Mouse (Mus musculus) MEL (cell line): Measurements from ENCODE around the gene Ror1. TPM values are rescaled to one million over a fixed set of nuclear protein-coding genes. Genes with fewer than 3 reads are reported as not detected.

Source experiments
- DNase-seq: peaks from one replicate; pipeline ENCODE4 v3.0.0; 2011; ENCODE audit warnings: low read depth, low spot score
- H3K27ac ChIP-seq: 2 replicates; pipeline ENCODE4 v1.5.1; 2012; ENCODE audit warnings: low read depth, mild to moderate bottlenecking, control low read depth, low read length, moderate library complexity; ENCODE audit not compliant: control insufficient read depth
- H3K27me3 ChIP-seq, 2 experiments: fragments of 150-350 bp in 1 of 2; sonication (generic) in 1 of 2; 2 replicates each; pipeline ENCODE4 v1.6.1; 2012; ENCODE audit warnings: low read length in 2 of 2, mild to moderate bottlenecking in 2 of 2, improper control_type of control experiment in 1 of 2, moderate library complexity in 1 of 2; ENCODE audit not compliant: insufficient read depth in 2 of 2, control insufficient read depth in 1 of 2
- H3K36me3 ChIP-seq, 2 experiments: 2 replicates each; pipeline ENCODE4 v1.6.1; 2012 to 2014; ENCODE audit warnings: low read length in 2 of 2, improper control_type of control experiment in 1 of 2, inconsistent platforms in 1 of 2, mild to moderate bottlenecking in 1 of 2; ENCODE audit not compliant: insufficient read depth in 2 of 2, control insufficient read depth in 1 of 2
- H3K4me1 ChIP-seq, 2 experiments: fragments of 150-350 bp in 1 of 2; sonication (generic) in 1 of 2; 2 replicates each; pipeline ENCODE4 v1.6.1; 2012; ENCODE audit warnings: low read length in 2 of 2, improper control_type of control experiment in 1 of 2, mild to moderate bottlenecking in 1 of 2; ENCODE audit not compliant: insufficient read depth in 2 of 2, control insufficient read depth in 1 of 2
- H3K4me3 ChIP-seq, 2 experiments: fragments of 150-350 bp in 1 of 2; sonication (generic) in 1 of 2; 2 replicates each; pipeline ENCODE4 v1.5.1; 2012; ENCODE audit warnings: low read depth in 2 of 2, low read length in 2 of 2, mild to moderate bottlenecking in 2 of 2, moderate library complexity in 2 of 2, control low read depth in 1 of 2, improper control_type of control experiment in 1 of 2; ENCODE audit not compliant: control insufficient read depth in 1 of 2, insufficient read depth in 1 of 2
- H3K79me2 ChIP-seq: 2 replicates; pipeline ENCODE4 v1.6.1; 2012; ENCODE audit warnings: mild to moderate bottlenecking, low read length, moderate library complexity; ENCODE audit not compliant: control insufficient read depth, poor library complexity, insufficient read depth
- H3K9ac ChIP-seq: 2 replicates; pipeline ENCODE4 v1.6.1; 2012; ENCODE audit warnings: low read depth, mild to moderate bottlenecking, control low read depth, low read length, moderate library complexity; ENCODE audit not compliant: control insufficient read depth, poor library complexity, severe bottlenecking
- H3K9me3 ChIP-seq: fragments of 150-350 bp; sonication (generic); replicated peaks from 2 replicates; pipeline ENCODE4 v1.6.1; 2012; ENCODE audit warnings: mild to moderate bottlenecking, low read length, improper control_type of control experiment, moderate library complexity; ENCODE audit not compliant: insufficient read depth
- BHLHE40 ChIP-seq: IDR thresholded peaks from 2 replicates; pipeline ENCODE4 v1.6.1; 2012; ENCODE audit warnings: low read depth, mild to moderate bottlenecking, inconsistent platforms, low read length, improper control_type of control experiment, borderline replicate concordance
- E2F4 ChIP-seq: IDR thresholded peaks from 2 replicates; pipeline ENCODE4 v1.6.1; 2011; ENCODE audit warnings: low read depth, low read length, improper control_type of control experiment, borderline replicate concordance
- JUND ChIP-seq: IDR thresholded peaks from 2 replicates; pipeline ENCODE4 v1.6.1; 2011; ENCODE audit warnings: low read depth, mild to moderate bottlenecking, improper control_type of control experiment, low read length
- MXI1 ChIP-seq: IDR thresholded peaks from 2 replicates; pipeline ENCODE4 v1.6.1; 2011; ENCODE audit warnings: mild to moderate bottlenecking, low read depth, low read length, improper control_type of control experiment
- MYC ChIP-seq: IDR thresholded peaks from 2 replicates; pipeline ENCODE4 v1.6.1; 2011; ENCODE audit warnings: low read depth, mild to moderate bottlenecking, low read length, improper control_type of control experiment, moderate library complexity
- NELFE ChIP-seq: IDR thresholded peaks from 2 replicates; pipeline ENCODE4 v1.6.1; 2011; ENCODE audit warnings: low read depth, low read length, improper control_type of control experiment
- NRF1 ChIP-seq: IDR thresholded peaks from 2 replicates; pipeline ENCODE4 v1.6.1; 2014; ENCODE audit warnings: low read depth, mild to moderate bottlenecking, inconsistent platforms, low read length, improper control_type of control experiment, moderate library complexity; ENCODE audit not compliant: poor library complexity, insufficient read depth, severe bottlenecking
- POLR2AphosphoS2 ChIP-seq: IDR thresholded peaks from 2 replicates; pipeline ENCODE4 v1.6.1; 2011; ENCODE audit warnings: low read length, improper control_type of control experiment
- SIN3A ChIP-seq: IDR thresholded peaks from 2 replicates; pipeline ENCODE4 v1.6.1; 2012; ENCODE audit warnings: low read length, improper control_type of control experiment, inconsistent platforms
- UBTF ChIP-seq: IDR thresholded peaks from 2 replicates; pipeline ENCODE4 v1.6.1; 2012; ENCODE audit warnings: low read depth, mild to moderate bottlenecking, inconsistent platforms, low read length, improper control_type of control experiment, moderate library complexity, borderline replicate concordance; ENCODE audit not compliant: insufficient read depth
- USF1 ChIP-seq: IDR thresholded peaks from 2 replicates; pipeline ENCODE4 v1.6.1; 2014; ENCODE audit warnings: low read depth, mild to moderate bottlenecking, inconsistent platforms, low read length, improper control_type of control experiment, moderate library complexity
- ZMIZ1 ChIP-seq: IDR thresholded peaks from 2 replicates; pipeline ENCODE4 v1.6.1; 2012; ENCODE audit warnings: low read depth, mild to moderate bottlenecking, inconsistent platforms, low read length, improper control_type of control experiment, moderate library complexity
- ZNF384 ChIP-seq: IDR thresholded peaks from 2 replicates; pipeline ENCODE4 v1.6.1; 2012; ENCODE audit warnings: low read depth, mild to moderate bottlenecking, inconsistent platforms, low read length, improper control_type of control experiment
- polyA plus RNA-seq, 2 experiments: library from polyadenylated mRNA; stranded (reverse) in 1 of 2; unstranded in 1 of 2; fragments of >175 nt in 1 of 2; fragments of >200 nt in 1 of 2; gene quantifications; 2 replicates each; pipeline versions ENCODE4 v1.2.1 to v1.2.4; 2012; ENCODE audit warnings: low replicate concordance in 2 of 2, low read depth in 1 of 2; ENCODE audit not compliant: insufficient read length in 2 of 2, insufficient read depth in 1 of 2, missing spikeins in 1 of 2
- total RNA-seq: library from RNA; depleted of rRNA; stranded (reverse); fragments of 300-350 nt; gene quantifications from 2 replicates; pipeline ENCODE4 v1.2.3, GENCODE M21; 2012

Gene Ror1
- total and polyA plus RNA-seq, 3 experiments, result not detected

GRCm38 (mm10) chr4:100351797-100352290, 256.3 kb downstream of the Ror1 start:
- H3K4me1 ChIP-seq, result no peaks in the 10 kb centered on the region
- no peaks in the 10 kb centered on the region for H3K79me2 ChIP-seq
- H3K27ac ChIP-seq, result no peak overlapping the region
- no peak for DNase-seq
- H3K4me3 ChIP-seq, result no peak overlapping the region
- H3K9ac ChIP-seq, result no peak overlapping the region
- H3K27me3 ChIP-seq, result no peaks in the 10 kb centered on the region
- no peaks in the 10 kb centered on the region for H3K36me3 ChIP-seq
- no peaks in the 10 kb centered on the region for H3K9me3 ChIP-seq
- TF ChIP-seq SIN3A (no peak), NELFE (no peak), E2F4 (no peak), ZMIZ1 (no peak), JUND (no peak), MXI1 (no peak)

- Histone ChIP-seq H3K36me3 (no peaks in the 10 kb centered on the region), H3K27ac (no peak overlapping the region), H3K4me3 (no peak overlapping the region), H3K27me3 (no peaks in the 10 kb centered on the region), H3K9ac (no peak overlapping the region), H3K4me1 (no peaks in the 10 kb centered on the region), H3K9me3 (no peaks in the 10 kb centered on the region), H3K79me2 (no peaks in the 10 kb centered on the region)
- no peak for DNase-seq
- TF ChIP-seq ZNF384, result no peak
- no peak for TF ChIP-seq NRF1
- TF ChIP-seq MYC, result no peak
- TF ChIP-seq UBTF, result no peak
- no peak for TF ChIP-seq BHLHE40
These were observed 260.0 kb downstream of the Ror1 start for GRCm38 (mm10) chr4:100355566-100355965.

GRCm38 (mm10) chr4:100357881-100358589, 262.4 kb downstream of the Ror1 start:
- Histone ChIP-seq H3K4me3 (no peak overlapping the region), H3K79me2 (no peaks in the 10 kb centered on the region), H3K27me3 (no peaks in the 10 kb centered on the region), H3K9ac (no peak overlapping the region), H3K27ac (no peak overlapping the region), H3K4me1 (no peaks in the 10 kb centered on the region), H3K9me3 (no peaks in the 10 kb centered on the region), H3K36me3 (no peaks in the 10 kb centered on the region)
- DNase-seq, result no peak
- no peak for TF ChIP-seq JUND
- TF ChIP-seq USF1, result no peak
- TF ChIP-seq POLR2AphosphoS2, result no peak
